Mouse (Mus musculus) liver, postnatal 0 days (tissue): ENCODE data around the gene Prr7. TPM values are rescaled to one million over a fixed set of nuclear protein-coding genes. Genes with fewer than 3 reads are reported as not detected.

Source experiments
- ATAC-seq: fragments of 200-750 bp; cut with Nextera tagmentation; 2 replicates; pipeline ENCODE4 v1.8.0; 2017; ENCODE audit warnings: mild to moderate bottlenecking, moderate library complexity
- DNase-seq: peaks from one replicate; pipeline ENCODE4 v3.0.0-alpha.2; 2016
- H3K27ac ChIP-seq: fragments of 300-500 bp; sonication (generic); 2 replicates; pipeline ENCODE4 v1.5.1; 2014; ENCODE audit warnings: antibody characterized with exemption, moderate library complexity, mild to moderate bottlenecking, low read depth
- H3K27me3 ChIP-seq: fragments of 300-500 bp; sonication (generic); 2 replicates; pipeline ENCODE4 v1.6.1; 2014; ENCODE audit warnings: low read length, control low read depth, mixed read lengths; ENCODE audit not compliant: insufficient read depth
- H3K36me3 ChIP-seq: fragments of 300-500 bp; sonication (generic); replicated peaks from 2 replicates; pipeline ENCODE4 v1.6.1; 2014; ENCODE audit warnings: mild to moderate bottlenecking, control low read depth, low read length, moderate library complexity, mixed read lengths; ENCODE audit not compliant: insufficient read depth
- H3K4me1 ChIP-seq: fragments of 300-500 bp; sonication (generic); 2 replicates; pipeline ENCODE4 v1.6.1; 2014; ENCODE audit warnings: antibody characterized with exemption, mild to moderate bottlenecking, control low read depth; ENCODE audit not compliant: insufficient read depth
- H3K4me2 ChIP-seq: fragments of 300-500 bp; sonication (generic); 2 replicates; pipeline ENCODE4 v1.6.1; 2014; ENCODE audit warnings: low read depth, mild to moderate bottlenecking, low read length, moderate library complexity, mixed read lengths
- H3K4me3 ChIP-seq: fragments of 300-500 bp; sonication (generic); 2 replicates; pipeline ENCODE4 v1.5.1; 2014; ENCODE audit warnings: low read depth, low read length
- H3K9ac ChIP-seq: fragments of 300-500 bp; sonication (generic); replicated peaks from 2 replicates; pipeline ENCODE4 v1.6.1; 2014; ENCODE audit warnings: mild to moderate bottlenecking, moderate library complexity
- H3K9me3 ChIP-seq: fragments of 300-500 bp; sonication (generic); 2 replicates; pipeline ENCODE4 v1.6.1; 2016; ENCODE audit warnings: mild to moderate bottlenecking, control low read depth, low read length, mixed read lengths
- CTCF ChIP-seq: sonication (generic); IDR thresholded peaks from 2 replicates; pipeline ENCODE4 v1.5.1; 2016; ENCODE audit warnings: antibody characterized with exemption, low read depth
- EP300 ChIP-seq: IDR thresholded peaks from 2 replicates; pipeline ENCODE4 v1.6.1; 2016; ENCODE audit warnings: antibody characterized with exemption, low read depth, mild to moderate bottlenecking
- WGBS: fragments of 180-500 bp; shearing (Covaris S2); extraction: QIAGEN DNeasy Blood & Tissue Kit; methylation state at CpG from one replicate; pipeline ENCODE4 v1.1.7; 2014; ENCODE audit not compliant: insufficient replicate concordance; 5-methylcytosine and 5-hydroxymethylcytosine counted together
- polyA plus RNA-seq: library from polyadenylated mRNA; unstranded; fragments of >200 nt; fragmentation: Nextera tagmentation; extraction: Ambion mirVana; gene quantifications from 2 replicates; pipeline ENCODE4 v1.2.1, GENCODE M21; 2015

Prr7 gene
- polyA plus RNA-seq, 1 experiment from 2014 or later, result not detected

- DNase-seq (peak; percentile 38), ATAC-seq (peak; percentile 47)
- peak within 1 kb of the TSS; percentile 51 for H3K27ac ChIP-seq
- WGBS, result 3% methylated on average over 27 of the region's 83 CpGs
- no peaks in the 10 kb centered on the region for H3K9me3 ChIP-seq
- H3K4me3 ChIP-seq, result peak within 1 kb of the TSS; percentile 56
- no peak for TF ChIP-seq EP300
- TF ChIP-seq CTCF, result no peak
- H3K4me2 ChIP-seq, result peak within 1 kb of the TSS; percentile 81
- peaks cover 7% of the 10 kb centered on the region for H3K4me1 ChIP-seq
- H3K9ac ChIP-seq, result peak within 1 kb of the TSS; percentile 64
- no peaks in the 10 kb centered on the region for H3K36me3 ChIP-seq
- H3K27me3 ChIP-seq, result peaks cover 46% of the 10 kb centered on the region
These were observed 23.8 kb downstream of the Prr7 start, which contains the start of gene Dbn1 for GRCm38 (mm10) chr13:55487578-55488498. Gene Dbn1, minus strand, starts transcription at chr13:55488111.

- Histone ChIP-seq H3K27me3 (peaks cover 14% of the 10 kb centered on the region; the same call in 1 of the 2 replicates), H3K4me2 (no peak overlapping the region), H3K4me3 (no peak overlapping the region), H3K4me1 (peaks cover 4% of the 10 kb centered on the region; the same call in 1 of the 2 replicates), H3K36me3 (peaks cover 10% of the 10 kb centered on the region; the same call in 1 of the 2 replicates), H3K27ac (no peak overlapping the region), H3K9ac (no peak overlapping the region), H3K9me3 (no peaks in the 10 kb centered on the region)
- ATAC-seq (no peak), DNase-seq (no peak)
- TF ChIP-seq CTCF, result no peak
- no peak for TF ChIP-seq EP300
- 36% methylated on average over 2 of the region's 2 CpGs for WGBS
These were observed 30.2 kb downstream of the Prr7 start for GRCm38 (mm10) chr13:55494257-55494656.

GRCm38 (mm10) chr13:55494883-55495621 is 31.0 kb downstream of the Prr7 start:
- H3K9ac ChIP-seq, result no peak overlapping the region
- DNase-seq, result peak; percentile 69
- 15% methylated on average over 18 of the region's 18 CpGs for WGBS
- no peaks in the 10 kb centered on the region for H3K9me3 ChIP-seq
- no peak overlapping the region for H3K4me3 ChIP-seq
- H3K4me2 ChIP-seq, result no peak overlapping the region
- peak; percentile 90 for ATAC-seq
- peaks cover 10% of the 10 kb centered on the region; the same call in 1 of the 2 replicates for H3K36me3 ChIP-seq
- peaks cover 14% of the 10 kb centered on the region; the same call in 1 of the 2 replicates for H3K27me3 ChIP-seq
- TF ChIP-seq EP300 (no peak), CTCF (no peak)
- peaks cover 4% of the 10 kb centered on the region; the same call in 1 of the 2 replicates for H3K4me1 ChIP-seq
- H3K27ac ChIP-seq, result no peak overlapping the region

GRCm38 (mm10) chr13:55495702-55496101 is 31.6 kb downstream of the Prr7 start:
- Histone ChIP-seq H3K27ac (no peak overlapping the region), H3K4me3 (no peak overlapping the region), H3K4me2 (no peak overlapping the region), H3K9me3 (no peaks in the 10 kb centered on the region), H3K4me1 (peaks cover 4% of the 10 kb centered on the region; the same call in 1 of the 2 replicates), H3K27me3 (peaks cover 14% of the 10 kb centered on the region; the same call in 1 of the 2 replicates), H3K36me3 (peaks cover 10% of the 10 kb centered on the region; the same call in 1 of the 2 replicates), H3K9ac (no peak overlapping the region)
- ATAC-seq, result no peak
- 69% methylated on average over 4 of the region's 4 CpGs for WGBS
- TF ChIP-seq EP300 (no peak), CTCF (no peak)
- DNase-seq, result no peak

- DNase-seq, result no peak
- H3K9me3 ChIP-seq, result no peaks in the 10 kb centered on the region
- no peak overlapping the region for H3K27ac ChIP-seq
- H3K4me2 ChIP-seq, result no peak overlapping the region
- no peak overlapping the region for H3K9ac ChIP-seq
- WGBS, result 81% methylated on average over 6 of the region's 6 CpGs
- ATAC-seq, result no peak
- H3K4me3 ChIP-seq, result no peak overlapping the region
- TF ChIP-seq EP300 (no peak), CTCF (no peak)
- H3K36me3 ChIP-seq, result peaks cover 10% of the 10 kb centered on the region; the same call in 1 of the 2 replicates
- peaks cover 4% of the 10 kb centered on the region; the same call in 1 of the 2 replicates for H3K4me1 ChIP-seq
- H3K27me3 ChIP-seq, result peaks cover 12% of the 10 kb centered on the region; the same call in 1 of the 2 replicates
These were observed 32.6 kb downstream of the Prr7 start for GRCm38 (mm10) chr13:55496661-55497060.
